Mouse (Mus musculus): ENCODE data around the gene Fkbp15. TPM values are rescaled to one million over a fixed set of nuclear protein-coding genes. Genes with fewer than 3 reads are reported as not detected.

Fkbp15 gene
- polyA plus RNA-seq (2016; fragmentation: Nextera tagmentation; extraction: Ambion mirVana): 16.4 and 19.6 TPM in 2 replicates

DNA sequence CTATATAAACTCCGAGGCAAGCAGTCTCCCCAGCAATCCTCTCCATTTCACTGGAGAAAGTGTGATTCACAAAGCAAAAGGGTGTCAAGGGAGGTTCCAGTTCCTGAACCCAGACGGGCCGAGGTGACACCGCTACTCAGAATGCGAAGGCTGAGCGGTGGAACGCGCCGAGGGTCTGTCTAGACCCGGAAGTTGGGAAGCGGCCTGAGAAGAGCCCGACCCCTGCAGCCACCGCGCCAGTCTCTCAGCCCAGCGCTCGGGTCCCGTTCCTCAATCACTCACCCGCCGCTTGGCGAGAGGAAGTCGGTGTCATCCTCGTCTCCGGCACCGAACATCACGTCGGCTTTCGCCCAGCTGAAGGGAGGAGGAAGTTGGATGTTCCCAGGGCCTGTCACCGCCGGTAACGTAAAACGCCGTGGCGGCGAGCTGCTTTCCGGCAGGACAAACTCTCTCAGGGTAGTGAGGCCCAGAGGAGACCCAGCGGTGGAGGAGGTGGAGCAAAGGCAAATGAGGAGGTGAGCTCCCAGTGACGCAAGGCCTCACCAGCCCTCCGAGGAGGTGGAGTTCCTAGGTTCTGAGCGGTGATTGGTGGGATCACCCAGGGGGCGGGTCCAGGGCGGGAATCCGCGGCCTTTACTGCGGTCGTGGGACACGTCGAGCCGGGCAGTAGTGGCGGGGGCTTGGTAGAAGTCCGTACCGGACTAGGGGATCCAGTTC is at the start of gene Fkbp15, which contains the start of gene Slc31a1:
TSS of gene Fkbp15 (minus strand) at position 461 of the 717 bp plus-strand sequence.
TSS of gene Slc31a1 (plus strand) at position 640 of the 717 bp plus-strand sequence.
- H3K4me3 ChIP-seq: peak within 1 kb of the TSS; percentile 72
- no peaks in the 10 kb centered on the region for H3K27me3 ChIP-seq (ENCODE audit: low read depth, poor library complexity, severe bottlenecking)
- under 1% methylated on average over 51 of the region's 51 CpGs for WGBS
- peaks cover 14% of the 10 kb centered on the region for H3K4me1 ChIP-seq
- peak within 1 kb of the TSS; percentile 85 for H3K27ac ChIP-seq
- no peaks in the 10 kb centered on the region for H3K9me3 ChIP-seq (replicated peaks)
- DNase-seq (ENCODE audit: low spot score): peak; percentile 97
- no peaks in the 10 kb centered on the region for H3K36me3 ChIP-seq

DNA sequence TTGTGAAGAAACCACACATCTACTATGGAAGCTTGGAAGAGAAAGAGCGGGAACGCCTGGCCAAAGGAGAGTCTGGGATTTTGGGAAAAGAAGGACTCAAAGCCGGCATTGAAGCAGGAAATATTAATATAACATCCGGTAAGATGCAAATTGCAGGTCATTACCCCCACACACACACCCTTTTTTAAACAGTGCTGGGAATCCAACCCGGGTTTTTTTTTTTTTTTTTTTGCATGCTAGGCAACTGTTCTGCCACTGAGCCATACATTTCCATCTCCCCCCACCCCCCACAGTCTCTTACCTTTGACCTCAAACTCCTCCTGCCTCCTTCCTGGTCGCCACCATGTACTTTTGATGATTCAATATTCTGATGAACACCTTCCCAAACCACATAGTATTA is 49.3 kb upstream of the Fkbp15 start:
- Histone ChIP-seq H3K36me3 (peaks cover 58% of the 10 kb centered on the region), H3K27ac (peak overlapping the region; percentile 94), H3K9me3 (replicated peaks) (no peaks in the 10 kb centered on the region), H3K4me3 (peak overlapping the region; percentile 68), H3K4me1 (peaks cover 24% of the 10 kb centered on the region), H3K27me3 (ENCODE audit: low read depth, poor library complexity, severe bottlenecking) (no peaks in the 10 kb centered on the region)
- no peak for DNase-seq (ENCODE audit: low spot score)
- WGBS: 46% methylated on average over 6 of the region's 6 CpGs

DNA sequence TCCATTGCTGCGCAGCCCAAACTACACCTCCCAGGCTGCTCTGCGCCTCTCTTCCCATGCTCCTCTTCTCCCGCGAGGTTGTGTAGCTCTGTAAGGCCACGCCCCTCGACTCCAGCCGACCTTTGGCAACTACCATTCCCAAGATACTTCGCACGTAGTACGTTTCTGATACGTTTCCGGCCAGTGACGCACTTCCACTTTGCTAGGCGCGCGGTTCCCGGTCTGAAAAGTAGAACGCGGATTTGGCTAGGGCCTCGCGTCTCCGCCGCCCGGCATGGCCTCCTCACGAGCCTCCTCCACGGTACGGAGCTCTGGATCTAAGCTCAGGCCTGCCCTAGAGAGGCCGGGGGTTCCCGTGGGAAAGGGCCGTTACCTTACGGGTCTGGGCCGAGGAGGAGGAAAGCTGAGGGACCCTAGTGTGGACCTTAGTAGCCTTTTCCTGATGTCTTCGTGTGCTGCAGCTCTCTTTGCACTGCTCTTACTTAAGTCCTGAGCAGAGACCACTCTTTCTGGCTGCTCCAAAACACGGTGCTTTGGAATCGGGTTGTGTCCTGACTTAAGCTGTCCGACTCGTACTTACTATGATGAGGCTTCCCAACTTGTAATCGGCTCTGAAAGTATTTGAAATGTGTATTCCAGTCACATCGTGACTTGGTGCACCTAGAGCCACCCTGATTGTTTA is 48.4 kb upstream of the Fkbp15 start, which contains the start of the genes Cdc26 and Prpf4:
TSS of gene Cdc26 (minus strand) at position 42 of the 682 bp plus-strand sequence.
TSS of gene Prpf4 (plus strand) at position 197 of the 682 bp plus-strand sequence.
- Histone ChIP-seq H3K4me1 (peaks cover 26% of the 10 kb centered on the region), H3K9me3 (replicated peaks) (no peaks in the 10 kb centered on the region), H3K4me3 (peak within 1 kb of the TSS; percentile 68), H3K27me3 (ENCODE audit: low read depth, poor library complexity, severe bottlenecking) (no peaks in the 10 kb centered on the region), H3K36me3 (peaks cover 58% of the 10 kb centered on the region), H3K27ac (peak within 1 kb of the TSS; percentile 94)
- WGBS: under 1% methylated on average over 39 of the region's 39 CpGs
- DNase-seq (ENCODE audit: low spot score): peak; percentile 95

DNA sequence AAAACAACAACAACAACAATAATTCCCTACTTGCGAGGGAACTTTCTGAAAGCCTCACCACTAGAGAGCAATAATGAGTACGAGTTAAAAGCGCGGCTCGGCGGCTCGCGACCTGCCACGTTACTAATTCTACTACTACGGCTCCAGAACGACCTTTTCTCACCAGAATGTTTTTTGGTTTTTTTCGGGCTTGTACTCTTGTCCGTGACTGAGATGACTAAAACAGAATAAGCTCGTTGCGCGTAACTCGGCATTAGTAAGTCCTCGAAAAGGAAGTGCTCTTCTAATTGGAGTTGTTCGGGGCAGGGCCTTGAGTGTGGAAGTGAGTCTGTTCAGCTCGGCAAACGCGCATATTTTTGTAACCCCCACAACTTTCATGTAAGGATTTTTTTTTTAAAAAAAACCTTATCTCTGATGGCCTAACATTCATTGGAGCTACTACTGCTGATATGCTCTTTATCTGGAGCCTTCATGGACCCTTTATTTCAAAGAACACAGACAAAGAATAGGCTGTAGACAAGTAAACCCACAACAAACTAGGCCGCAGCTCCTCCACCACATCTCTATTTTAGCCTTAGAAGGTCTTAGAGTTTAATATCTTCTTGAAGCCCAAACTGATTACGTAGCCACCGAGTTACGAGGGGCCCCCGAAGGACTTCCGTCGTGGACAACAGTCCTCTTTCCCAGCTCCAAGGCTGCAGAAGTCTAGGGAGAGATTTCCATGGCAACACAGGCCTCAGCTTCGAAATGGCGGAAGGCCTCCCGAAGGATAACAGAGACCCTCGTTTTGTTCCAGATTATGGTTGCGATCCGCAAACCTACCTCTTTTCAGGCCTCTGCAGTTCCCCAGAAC is 47.6 kb upstream of the Fkbp15 start:
- no peaks in the 10 kb centered on the region for H3K27me3 ChIP-seq (ENCODE audit: low read depth, poor library complexity, severe bottlenecking)
- peak; percentile 73 for DNase-seq (ENCODE audit: low spot score)
- H3K4me3 ChIP-seq: peak overlapping the region; percentile 68
- WGBS: under 1% methylated on average over 35 of the region's 35 CpGs
- H3K27ac ChIP-seq: peak overlapping the region; percentile 94
- peaks cover 26% of the 10 kb centered on the region for H3K4me1 ChIP-seq
- peaks cover 58% of the 10 kb centered on the region for H3K36me3 ChIP-seq
- no peaks in the 10 kb centered on the region for H3K9me3 ChIP-seq (replicated peaks)

DNA sequence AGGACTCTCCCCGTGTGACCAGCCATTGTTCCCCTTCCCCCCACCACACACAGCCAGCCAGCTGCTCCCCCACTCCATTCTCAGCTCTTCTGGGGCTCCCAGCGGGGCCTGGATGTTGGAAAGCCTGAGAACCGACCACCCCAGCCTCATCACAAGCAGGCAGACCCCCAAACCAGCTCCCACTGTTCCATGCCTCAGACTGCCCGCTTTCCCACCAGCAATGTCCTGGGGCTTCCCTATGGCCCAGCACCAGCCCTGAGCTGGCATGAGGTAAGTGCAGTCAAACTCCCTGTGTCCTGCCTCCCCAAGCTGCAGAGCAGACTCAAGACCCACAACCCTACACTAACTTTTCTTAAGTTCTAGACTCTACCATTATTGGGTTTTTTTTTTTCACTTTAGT is 45.8 kb upstream of the Fkbp15 start:
- Histone ChIP-seq H3K27me3 (ENCODE audit: low read depth, poor library complexity, severe bottlenecking) (no peaks in the 10 kb centered on the region), H3K4me3 (no peak overlapping the region), H3K36me3 (peaks cover 58% of the 10 kb centered on the region), H3K9me3 (replicated peaks) (no peaks in the 10 kb centered on the region), H3K27ac (no peak overlapping the region), H3K4me1 (peaks cover 26% of the 10 kb centered on the region)
- 87% methylated on average over 4 of the region's 4 CpGs for WGBS
- DNase-seq (ENCODE audit: low spot score): no peak

DNA sequence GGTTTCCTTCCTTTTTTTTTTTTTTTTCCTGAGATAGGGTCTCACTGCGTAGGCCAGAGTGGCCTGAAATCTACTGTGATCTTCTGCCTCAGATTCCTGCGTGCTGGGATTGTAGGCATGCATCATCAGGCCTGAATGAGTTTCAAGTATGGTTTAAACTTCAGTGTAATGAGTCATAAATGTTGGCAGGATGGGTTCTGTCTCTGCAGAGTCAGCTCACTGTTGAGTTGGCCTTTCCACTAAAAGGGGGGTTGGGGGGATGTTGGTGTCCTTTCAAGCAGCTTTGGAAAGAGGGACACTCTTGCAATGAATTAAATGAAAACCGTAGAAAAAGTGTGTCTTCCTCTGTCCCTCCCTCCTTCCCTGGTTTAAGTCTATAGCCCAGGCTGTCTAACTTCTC is 38.6 kb upstream of the Fkbp15 start:
- no peaks in the 10 kb centered on the region for H3K27me3 ChIP-seq (ENCODE audit: low read depth, poor library complexity, severe bottlenecking)
- no peak for DNase-seq (ENCODE audit: low spot score)
- H3K4me1 ChIP-seq: no peaks in the 10 kb centered on the region
- H3K9me3 ChIP-seq (replicated peaks): no peaks in the 10 kb centered on the region
- H3K36me3 ChIP-seq: peaks cover 95% of the 10 kb centered on the region
- no peak overlapping the region for H3K27ac ChIP-seq
- WGBS: 94% methylated on average over 3 of the region's 3 CpGs
- no peak overlapping the region for H3K4me3 ChIP-seq

DNA sequence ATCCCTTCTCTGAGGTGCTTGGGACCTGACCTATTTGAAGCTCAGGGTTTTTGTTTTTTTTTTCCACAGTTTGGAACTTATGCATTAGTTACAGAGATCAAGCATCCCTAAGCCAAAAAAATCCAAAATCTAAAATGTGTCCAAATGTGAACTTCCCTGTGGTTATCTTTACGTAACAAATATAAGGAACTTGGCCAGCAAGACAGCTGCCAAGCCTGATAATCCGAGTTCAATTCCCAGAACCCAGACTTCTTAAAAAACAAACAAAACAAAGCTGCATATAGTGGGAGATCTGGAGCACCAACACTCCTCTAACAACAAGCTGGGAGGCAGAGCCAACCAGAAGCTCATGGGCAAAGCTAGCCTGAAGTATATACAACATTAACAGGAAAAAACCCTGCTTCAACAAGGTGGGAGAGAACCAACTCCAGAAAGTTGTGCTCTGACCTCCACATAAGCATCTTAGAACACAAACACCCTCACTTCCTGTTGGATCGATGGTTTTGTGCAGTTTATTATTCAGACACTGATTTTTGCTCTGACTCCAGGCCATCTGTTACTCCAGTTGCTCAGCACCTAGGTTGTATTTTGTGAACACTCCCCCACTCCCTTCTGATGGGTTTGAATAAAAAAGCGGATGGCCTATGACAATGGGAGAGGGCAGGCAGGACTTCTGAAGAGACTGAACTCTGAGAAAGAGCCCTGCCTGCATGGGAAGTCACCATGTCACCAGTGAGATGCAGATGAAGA is 37.4 kb upstream of the Fkbp15 start:
- Histone ChIP-seq H3K27me3 (ENCODE audit: low read depth, poor library complexity, severe bottlenecking) (no peaks in the 10 kb centered on the region), H3K4me1 (no peaks in the 10 kb centered on the region), H3K4me3 (no peak overlapping the region), H3K27ac (no peak overlapping the region), H3K36me3 (peaks cover 91% of the 10 kb centered on the region), H3K9me3 (replicated peaks) (no peaks in the 10 kb centered on the region)
- no peak for DNase-seq (ENCODE audit: low spot score)
- 94% methylated on average over 4 of the region's 4 CpGs for WGBS

DNA sequence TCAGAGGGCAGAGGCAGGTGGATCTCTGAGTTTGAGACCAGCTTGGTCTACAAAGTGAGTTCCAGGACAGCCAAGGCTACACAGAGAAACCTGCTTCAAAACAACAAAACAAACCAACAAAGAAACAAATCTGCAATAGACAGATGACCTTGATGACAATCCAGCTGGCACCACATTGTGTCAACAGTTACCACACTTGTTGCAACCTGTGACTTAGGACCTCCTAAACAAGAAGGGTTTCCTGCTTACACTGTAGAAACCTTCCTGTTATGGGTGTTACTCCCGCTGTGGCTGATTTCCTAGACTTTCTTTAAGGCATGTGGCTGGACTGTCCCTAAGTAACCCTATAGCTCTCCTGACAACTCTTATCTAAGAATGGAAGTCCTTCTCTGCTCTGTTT is 35.5 kb upstream of the Fkbp15 start:
- Histone ChIP-seq H3K27me3 (ENCODE audit: low read depth, poor library complexity, severe bottlenecking) (no peaks in the 10 kb centered on the region), H3K9me3 (replicated peaks) (no peaks in the 10 kb centered on the region), H3K4me1 (no peaks in the 10 kb centered on the region), H3K4me3 (no peak overlapping the region), H3K36me3 (peaks cover 91% of the 10 kb centered on the region), H3K27ac (no peak overlapping the region)
- no peak for DNase-seq (ENCODE audit: low spot score)
- 91% methylated on average over 1 of the region's 1 CpGs for WGBS

DNA sequence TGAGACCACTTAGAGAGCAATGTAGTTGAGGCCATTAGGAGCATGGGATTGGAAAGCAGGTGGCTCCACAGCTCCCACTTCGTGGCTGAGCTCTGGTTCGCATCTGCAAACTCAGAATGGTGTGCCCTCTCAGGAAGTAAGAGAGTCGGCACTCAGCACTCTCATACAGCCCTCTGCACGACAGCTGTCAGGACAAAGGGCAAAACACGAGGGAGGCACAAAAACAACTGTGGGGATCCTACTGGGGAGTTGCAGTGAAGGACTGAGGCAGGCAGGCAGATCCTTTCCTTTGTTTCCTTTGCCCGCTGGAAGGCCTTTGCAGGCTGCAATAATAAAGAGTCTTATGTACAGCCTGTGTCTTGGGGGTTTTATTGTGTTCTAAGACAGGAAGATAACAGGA is 33.1 kb upstream of the Fkbp15 start:
- H3K9me3 ChIP-seq (replicated peaks): no peaks in the 10 kb centered on the region
- H3K36me3 ChIP-seq: peaks cover 91% of the 10 kb centered on the region
- no peak overlapping the region for H3K27ac ChIP-seq
- no peak overlapping the region for H3K4me3 ChIP-seq
- H3K27me3 ChIP-seq (ENCODE audit: low read depth, poor library complexity, severe bottlenecking): no peaks in the 10 kb centered on the region
- 78% methylated on average over 6 of the region's 6 CpGs for WGBS
- DNase-seq (ENCODE audit: low spot score): no peak
- no peaks in the 10 kb centered on the region for H3K4me1 ChIP-seq

DNA sequence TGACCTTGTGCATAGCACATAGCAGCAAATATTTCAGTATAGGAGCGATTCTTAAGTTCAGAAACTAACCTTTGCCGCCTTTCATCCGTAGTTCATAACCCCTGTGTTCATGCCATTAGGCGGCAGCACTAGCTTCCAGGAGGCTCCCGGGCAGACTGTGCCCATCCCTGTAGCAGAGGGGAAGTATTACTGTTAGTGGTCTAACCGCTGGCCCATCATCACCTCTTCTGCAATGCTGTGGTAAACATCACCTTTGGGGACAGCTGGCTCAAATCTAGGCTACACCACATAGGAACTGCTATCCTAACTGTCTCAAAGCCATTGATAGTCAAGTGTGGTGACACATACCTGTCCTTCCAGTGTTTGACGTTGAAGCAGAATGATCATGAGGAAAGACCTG is 31.5 kb upstream of the Fkbp15 start:
- Histone ChIP-seq H3K9me3 (replicated peaks) (no peaks in the 10 kb centered on the region), H3K27me3 (ENCODE audit: low read depth, poor library complexity, severe bottlenecking) (no peaks in the 10 kb centered on the region), H3K4me3 (no peak overlapping the region), H3K27ac (no peak overlapping the region), H3K4me1 (no peaks in the 10 kb centered on the region), H3K36me3 (peaks cover 91% of the 10 kb centered on the region)
- WGBS: 89% methylated on average over 7 of the region's 7 CpGs
- DNase-seq (ENCODE audit: low spot score): no peak

DNA sequence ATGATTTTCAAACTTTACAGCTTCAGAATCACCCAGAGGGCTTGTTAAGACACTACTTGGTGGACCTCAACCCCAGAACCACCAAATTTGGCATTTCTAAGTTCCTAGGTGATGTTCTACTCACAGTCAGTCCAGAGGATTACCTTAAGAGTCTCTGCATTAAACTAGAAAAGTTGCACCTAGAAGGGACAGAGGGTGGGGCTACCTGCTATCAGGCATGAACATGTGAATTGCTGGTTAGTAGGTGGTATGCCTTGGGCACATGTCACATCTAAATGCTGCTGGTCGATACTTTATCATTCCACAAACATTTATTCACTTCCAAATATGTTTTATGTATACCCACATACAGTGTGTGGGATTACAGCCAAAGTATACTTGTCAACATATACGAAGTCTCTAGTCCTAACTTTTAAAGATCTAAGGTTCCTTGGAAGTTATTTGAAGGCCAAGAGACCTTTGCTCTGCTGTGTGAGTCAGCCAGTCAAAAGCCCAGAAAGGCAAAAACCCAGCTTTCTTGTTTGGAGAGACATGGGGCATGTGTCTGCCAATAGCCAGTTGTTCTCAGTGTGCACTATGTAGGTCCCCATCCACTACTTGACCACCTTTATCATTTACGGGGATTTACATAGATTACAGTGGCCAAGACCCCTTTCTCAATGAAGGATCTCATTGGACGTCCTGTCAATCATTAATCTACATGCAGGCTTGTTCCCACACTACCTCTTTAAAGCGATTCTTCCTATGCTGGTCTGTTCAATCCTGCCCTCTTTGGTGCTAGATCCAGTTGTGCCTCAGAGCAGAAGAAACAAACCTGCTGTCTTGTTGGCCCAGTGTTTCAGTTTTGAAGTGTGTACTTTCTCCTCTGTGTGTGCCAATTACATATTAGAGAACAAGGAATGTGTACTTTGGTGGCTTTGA is 29.5 kb upstream of the Fkbp15 start:
- no peaks in the 10 kb centered on the region for H3K9me3 ChIP-seq (replicated peaks)
- 90% methylated on average over 5 of the region's 5 CpGs for WGBS
- no peaks in the 10 kb centered on the region for H3K27me3 ChIP-seq (ENCODE audit: low read depth, poor library complexity, severe bottlenecking)
- no peak overlapping the region for H3K4me3 ChIP-seq
- H3K4me1 ChIP-seq: no peaks in the 10 kb centered on the region
- H3K36me3 ChIP-seq: peaks cover 85% of the 10 kb centered on the region
- DNase-seq (ENCODE audit: low spot score): no peak
- no peak overlapping the region for H3K27ac ChIP-seq
